Mouse (Mus musculus): ENCODE data around the gene Prr14l. TPM values are rescaled to one million over a fixed set of nuclear protein-coding genes. Genes with fewer than 3 reads are reported as not detected.
"Not testable (repeated sequence)": the region's sequence is repeated elsewhere in the genome, so short reads cannot be mapped to it uniquely, and the experiment has no call there.

The Prr14l gene
- polyA plus RNA-seq, 1 experiment from 2014 or later = 9.7 TPM

DNA sequence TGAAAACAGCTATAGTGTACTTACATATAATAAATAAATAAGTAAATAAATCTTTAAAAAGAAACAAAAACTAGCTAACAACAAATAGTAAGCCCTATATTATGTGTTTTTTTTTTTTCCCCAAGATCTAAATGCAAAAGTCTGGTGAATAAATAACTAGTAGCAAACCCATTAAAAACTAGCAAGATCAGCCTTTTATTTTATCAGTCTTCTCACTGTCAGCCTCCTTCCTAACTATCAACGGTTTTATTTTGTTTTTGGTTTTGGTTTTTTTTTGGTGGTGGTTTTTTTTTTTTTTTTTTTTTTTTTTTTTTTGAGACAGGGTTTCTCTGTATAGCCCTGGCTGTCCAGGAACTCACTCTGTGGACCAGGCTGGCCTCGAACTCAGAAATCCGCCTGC lies 4.5 kb downstream of the Prr14l start:
- H3K4me2 ChIP-seq; H3K27me3 ChIP-seq; H3K9ac ChIP-seq; H3K9me3 ChIP-seq; H3K4me3 ChIP-seq; ATAC-seq (ENCODE audit: low read depth); H3K27ac ChIP-seq (replicated peaks): not testable (repeated sequence)
- WGBS = 100% methylated on average over 3 of the region's 3 CpGs
- peaks cover 39% of the 10 kb centered on the region; the same call in 1 of the 2 replicates for H3K36me3 ChIP-seq
- peaks cover 30% of the 10 kb centered on the region for H3K4me1 ChIP-seq (replicated peaks)

DNA sequence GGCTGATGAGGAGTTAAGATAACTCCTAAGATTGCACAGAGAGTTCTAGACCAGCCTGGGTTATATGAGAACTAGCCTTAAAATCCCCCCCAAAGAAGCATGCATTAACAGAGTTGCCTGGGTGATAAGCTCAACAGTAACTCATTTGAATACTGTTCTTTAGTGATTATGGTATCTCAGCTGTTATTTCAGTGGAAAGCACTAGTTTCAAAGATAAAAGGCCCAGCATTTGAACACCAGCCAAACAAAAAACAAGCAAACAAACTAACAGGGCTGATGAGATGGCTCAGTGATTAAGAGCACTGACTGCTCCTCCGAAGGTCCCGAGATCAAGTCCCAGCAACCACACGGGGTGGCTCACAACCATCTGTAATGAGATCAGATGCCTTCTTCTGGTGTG lies 4.9 kb downstream of the Prr14l start:
- WGBS = 96% methylated on average over 3 of the region's 3 CpGs
- ATAC-seq (ENCODE audit: low read depth) = no peak
- Histone ChIP-seq H3K27me3 (no peaks in the 10 kb centered on the region), H3K36me3 (peaks cover 43% of the 10 kb centered on the region), H3K4me2 (no peak overlapping the region), H3K9ac (no peak overlapping the region), H3K27ac (replicated peaks) (no peak overlapping the region), H3K4me3 (no peak overlapping the region), H3K9me3 (no peaks in the 10 kb centered on the region), H3K4me1 (replicated peaks) (peaks cover 27% of the 10 kb centered on the region)

DNA sequence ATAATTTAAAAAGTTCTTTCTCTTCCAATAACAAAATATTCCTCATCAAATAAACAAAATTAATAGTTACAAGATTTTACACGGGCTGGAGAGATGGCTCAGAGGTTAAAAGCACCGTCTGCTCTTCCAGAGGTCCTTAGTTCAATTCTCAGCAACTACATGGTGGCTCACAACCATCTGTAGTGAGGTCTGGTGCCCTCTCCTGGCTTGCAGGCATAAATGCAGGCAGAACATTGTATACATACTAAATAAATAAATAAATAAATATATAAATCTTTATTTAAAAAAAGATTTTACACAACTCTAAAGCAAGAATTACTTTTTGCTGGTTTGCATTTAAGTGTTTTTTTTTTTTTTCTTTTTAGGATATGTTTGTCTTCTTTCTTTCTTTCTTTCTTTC lies 14.0 kb downstream of the Prr14l start:
- H3K36me3 ChIP-seq = peaks cover 90% of the 10 kb centered on the region
- H3K27ac ChIP-seq (replicated peaks) = no peak overlapping the region
- no peak overlapping the region for H3K4me2 ChIP-seq
- WGBS = 91% methylated on average over 2 of the region's 2 CpGs
- H3K4me3 ChIP-seq = no peak overlapping the region
- H3K9ac ChIP-seq = no peak overlapping the region
- no peaks in the 10 kb centered on the region for H3K4me1 ChIP-seq (replicated peaks)
- H3K9me3 ChIP-seq = no peaks in the 10 kb centered on the region
- H3K27me3 ChIP-seq = no peaks in the 10 kb centered on the region
- no peak for ATAC-seq (ENCODE audit: low read depth)

DNA sequence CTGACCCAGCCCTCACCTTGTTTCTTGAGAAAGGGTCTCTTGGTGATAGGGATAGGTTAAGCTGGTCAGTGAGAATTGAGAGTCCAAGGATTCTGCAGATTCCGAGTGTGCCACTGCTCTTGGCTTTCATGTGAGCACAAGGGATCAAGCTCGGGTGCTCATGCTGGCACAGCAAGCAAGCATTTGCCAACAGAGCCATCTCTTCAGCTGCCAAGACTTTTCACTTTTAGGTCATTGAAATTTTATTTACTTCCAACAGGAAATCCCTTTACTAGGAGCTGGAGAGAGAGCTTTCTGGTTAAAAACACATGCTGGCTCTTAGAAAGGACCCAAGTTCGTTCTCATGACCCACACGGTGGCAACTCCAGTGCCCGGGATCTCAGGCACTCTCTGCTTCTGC lies 17.1 kb downstream of the Prr14l start:
- Histone ChIP-seq H3K36me3 (peaks cover 88% of the 10 kb centered on the region), H3K27ac (replicated peaks) (no peak overlapping the region), H3K4me3 (no peak overlapping the region), H3K9ac (no peak overlapping the region), H3K27me3 (no peaks in the 10 kb centered on the region), H3K9me3 (no peaks in the 10 kb centered on the region), H3K4me2 (no peak overlapping the region), H3K4me1 (replicated peaks) (no peaks in the 10 kb centered on the region)
- WGBS = 96% methylated on average over 5 of the region's 5 CpGs
- ATAC-seq (ENCODE audit: low read depth) = no peak

GRCm38 (mm10) chr5:32834497-32834896 lies 19.6 kb downstream of the Prr14l start:
- WGBS = 85% methylated on average over 1 of the region's 1 CpGs
- H3K9me3 ChIP-seq = no peaks in the 10 kb centered on the region
- H3K27ac ChIP-seq (replicated peaks) = no peak overlapping the region
- no peak overlapping the region for H3K4me3 ChIP-seq
- no peaks in the 10 kb centered on the region for H3K27me3 ChIP-seq
- no peak overlapping the region for H3K9ac ChIP-seq
- no peaks in the 10 kb centered on the region for H3K4me1 ChIP-seq (replicated peaks)
- H3K36me3 ChIP-seq = peaks cover 90% of the 10 kb centered on the region
- ATAC-seq (ENCODE audit: low read depth) = no peak
- H3K4me2 ChIP-seq = no peak overlapping the region

- no peak for ATAC-seq (ENCODE audit: low read depth)
- Histone ChIP-seq H3K36me3 (peaks cover 93% of the 10 kb centered on the region), H3K27me3 (no peaks in the 10 kb centered on the region), H3K4me3 (no peak overlapping the region), H3K4me2 (no peak overlapping the region), H3K9ac (no peak overlapping the region), H3K9me3 (no peaks in the 10 kb centered on the region), H3K27ac (replicated peaks) (no peak overlapping the region), H3K4me1 (replicated peaks) (no peaks in the 10 kb centered on the region)
- 90% methylated on average over 2 of the region's 2 CpGs for WGBS
Observed at GRCm38 (mm10) chr5:32830054-32830453, 24.0 kb downstream of the Prr14l start.

DNA sequence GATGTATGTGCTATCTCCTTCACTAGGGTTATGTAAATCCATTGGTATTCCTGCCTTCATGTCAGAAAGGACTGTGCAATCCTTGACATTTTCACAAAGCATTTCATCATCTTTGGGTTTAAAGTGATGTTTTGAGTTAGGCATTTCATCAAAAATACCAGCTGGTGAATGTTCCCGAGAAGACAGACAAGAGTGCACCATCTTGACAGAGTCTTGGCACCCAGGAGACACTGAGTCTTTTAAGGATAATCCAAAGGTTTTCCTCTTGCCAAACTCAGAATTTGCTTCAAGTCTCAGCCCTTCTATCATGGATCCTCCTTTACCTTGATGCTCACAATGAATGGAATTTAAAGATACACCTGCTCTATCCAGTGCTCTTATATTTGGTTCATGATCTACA lies 25.3 kb downstream of the Prr14l start:
- H3K4me3 ChIP-seq; H3K27me3 ChIP-seq; H3K27ac ChIP-seq (replicated peaks); H3K9ac ChIP-seq; H3K4me2 ChIP-seq; H3K4me1 ChIP-seq (replicated peaks); H3K9me3 ChIP-seq; ATAC-seq (ENCODE audit: low read depth): not testable (repeated sequence)
- WGBS = 91% methylated on average over 1 of the region's 1 CpGs
- peaks cover 80% of the 10 kb centered on the region for H3K36me3 ChIP-seq

DNA sequence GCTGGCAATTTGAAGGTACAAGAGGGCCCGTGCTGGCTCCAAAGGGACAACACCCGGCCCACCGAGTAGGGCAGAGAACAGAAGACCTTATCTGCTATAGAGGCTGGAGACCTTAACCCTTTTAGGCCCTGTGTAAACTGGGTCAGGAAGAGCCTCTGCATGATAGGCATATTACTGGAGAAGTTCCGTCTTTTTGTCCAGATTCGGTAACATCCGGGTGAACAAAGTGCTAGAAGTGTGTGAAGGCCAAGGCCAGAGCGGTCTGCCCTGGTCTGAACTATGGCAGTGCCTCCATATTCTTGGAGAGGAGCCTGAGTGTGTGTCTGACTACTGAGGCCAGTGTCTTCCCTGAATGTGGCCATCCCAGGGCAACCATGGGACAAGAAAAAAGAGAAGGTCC lies 27.0 kb downstream of the Prr14l start, which contains the start of gene Gm20671:
Gm20671 (minus strand) TSS at position 101 of the 400 bp plus-strand sequence.
- Histone ChIP-seq H3K27ac (replicated peaks) (no peak within 1 kb of the TSS), H3K36me3 (peaks cover 81% of the 10 kb centered on the region), H3K4me3 (no peak within 1 kb of the TSS), H3K4me2 (no peak within 1 kb of the TSS), H3K27me3 (no peaks in the 10 kb centered on the region), H3K9me3 (no peaks in the 10 kb centered on the region), H3K9ac (no peak within 1 kb of the TSS), H3K4me1 (replicated peaks) (no peaks in the 10 kb centered on the region)
- ATAC-seq (ENCODE audit: low read depth) = no peak
- WGBS = 93% methylated on average over 7 of the region's 7 CpGs

DNA sequence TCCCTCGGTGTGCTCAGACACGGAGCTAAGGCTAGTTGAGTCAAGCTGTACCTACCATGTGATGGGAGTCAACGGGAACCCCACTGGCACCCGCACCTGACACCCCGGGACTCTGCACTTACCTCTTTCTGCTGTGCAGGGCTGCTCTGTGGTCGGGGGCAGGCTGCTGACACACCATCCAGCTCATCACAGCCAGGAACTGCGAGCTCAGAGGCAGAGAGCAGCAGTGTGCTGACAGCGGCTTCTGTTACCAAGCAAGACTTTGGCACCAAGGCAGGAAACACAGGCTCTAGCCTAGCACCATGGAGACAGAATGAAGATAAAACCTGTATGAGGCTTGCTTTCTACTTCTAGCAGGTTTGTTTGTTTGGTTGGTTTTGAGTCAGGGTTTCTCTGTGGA lies 33.6 kb downstream of the Prr14l start:
- Histone ChIP-seq H3K4me2 (no peak overlapping the region), H3K27ac (replicated peaks) (no peak overlapping the region), H3K9me3 (no peaks in the 10 kb centered on the region), H3K9ac (no peak overlapping the region), H3K4me3 (no peak overlapping the region), H3K36me3 (peaks cover 80% of the 10 kb centered on the region), H3K4me1 (replicated peaks) (no peaks in the 10 kb centered on the region), H3K27me3 (no peaks in the 10 kb centered on the region)
- 89% methylated on average over 8 of the region's 8 CpGs for WGBS
- ATAC-seq (ENCODE audit: low read depth) = no peak

- no peaks in the 10 kb centered on the region for H3K9me3 ChIP-seq
- no peak overlapping the region for H3K27ac ChIP-seq (replicated peaks)
- no peak for ATAC-seq (ENCODE audit: low read depth)
- H3K4me1 ChIP-seq (replicated peaks) = no peaks in the 10 kb centered on the region
- H3K4me2 ChIP-seq = no peak overlapping the region
- no peak overlapping the region for H3K9ac ChIP-seq
- H3K4me3 ChIP-seq = no peak overlapping the region
- 96% methylated on average over 4 of the region's 4 CpGs for WGBS
- H3K36me3 ChIP-seq = peaks cover 82% of the 10 kb centered on the region
- no peaks in the 10 kb centered on the region for H3K27me3 ChIP-seq
Observed at GRCm38 (mm10) chr5:32815396-32815795, 38.7 kb downstream of the Prr14l start.

DNA sequence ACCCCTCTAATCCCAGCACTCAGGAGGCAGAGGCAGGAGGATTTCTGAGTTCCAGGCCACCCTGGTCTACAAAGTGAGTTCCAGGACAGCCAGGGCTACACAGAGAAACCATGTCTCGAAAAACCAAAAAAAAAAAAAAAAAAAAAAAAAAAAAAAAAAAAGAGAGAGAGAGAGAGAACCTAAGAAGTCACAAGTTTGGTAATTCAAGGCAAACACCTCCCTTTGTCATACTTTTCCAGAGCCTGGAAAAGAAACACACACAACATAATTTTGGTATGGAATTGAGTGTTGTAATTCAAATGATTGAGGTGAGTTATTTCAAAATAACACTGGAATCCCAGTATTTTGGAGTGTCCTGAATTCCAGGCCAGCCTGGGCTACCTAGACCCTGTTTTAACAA lies 67.6 kb downstream of the Prr14l start:
- not testable (repeated sequence) for H3K27ac ChIP-seq (replicated peaks)
- WGBS = 82% methylated on average over 1 of the region's 1 CpGs

GRCm38 (mm10) chr5:32785313-32785915 lies 68.6 kb downstream of the Prr14l start, which contains the start of gene Pisd:
TSS of gene Pisd (minus strand) at chr5:32785646.
- ATAC-seq (ENCODE audit: low read depth) = peak; percentile 100
- Histone ChIP-seq H3K9ac (peak within 1 kb of the TSS; percentile 77), H3K36me3 (peaks cover 18% of the 10 kb centered on the region), H3K4me3 (peak within 1 kb of the TSS; percentile 92), H3K27me3 (no peaks in the 10 kb centered on the region), H3K9me3 (no peaks in the 10 kb centered on the region), H3K4me1 (replicated peaks) (peaks cover 17% of the 10 kb centered on the region), H3K4me2 (peak within 1 kb of the TSS; percentile 64), H3K27ac (replicated peaks) (peak within 1 kb of the TSS; percentile 84)
- whole genome bisulfite sequencing = under 1% methylated on average over 52 of the region's 52 CpGs

More for the DNA sequence above, 67.6 kb downstream of the Prr14l start:
- ATAC-seq (ENCODE audit: low read depth); H3K4me3 ChIP-seq; H3K9me3 ChIP-seq; H3K27me3 ChIP-seq; H3K9ac ChIP-seq: not testable (repeated sequence)
- Histone ChIP-seq H3K4me1 (replicated peaks) (peaks cover 17% of the 10 kb centered on the region), H3K4me2 (peak overlapping the region; percentile 64; the same call in 1 of the 2 replicates), H3K36me3 (peaks cover 17% of the 10 kb centered on the region)

DNA sequence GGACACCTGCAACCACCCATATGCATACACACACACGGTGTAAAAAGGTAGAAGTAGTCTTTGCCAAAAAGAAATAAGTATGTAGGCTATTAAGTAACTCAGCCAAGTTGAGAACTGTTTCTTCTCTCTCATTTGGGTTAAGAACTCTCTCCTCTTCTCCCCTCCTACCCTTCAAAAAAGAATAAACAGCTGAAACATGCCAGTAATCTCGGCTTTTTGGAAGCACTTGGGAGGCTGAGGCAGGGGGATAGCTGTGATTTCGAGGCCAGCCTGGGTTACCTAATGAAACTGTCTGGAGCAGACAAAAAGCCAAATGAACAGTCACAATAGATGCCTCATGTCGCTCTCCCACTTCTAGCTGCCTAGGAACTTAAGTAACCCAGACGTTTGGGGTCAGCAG lies 69.3 kb downstream of the Prr14l start:
- Histone ChIP-seq H3K9me3 (no peaks in the 10 kb centered on the region), H3K36me3 (peaks cover 18% of the 10 kb centered on the region), H3K9ac (peak overlapping the region; percentile 77), H3K27me3 (no peaks in the 10 kb centered on the region), H3K4me3 (peak overlapping the region; percentile 92), H3K4me1 (replicated peaks) (peaks cover 17% of the 10 kb centered on the region), H3K4me2 (peak overlapping the region; percentile 64), H3K27ac (replicated peaks) (no peak overlapping the region)
- WGBS = 22% methylated on average over 5 of the region's 5 CpGs
- ATAC-seq (ENCODE audit: low read depth) = no peak

Data from neural tube, embryonic 13.5 days (tissue).